Mouse (Mus musculus) kidney, adult 2 months (tissue): ENCODE results near the gene Gm4491.

Source experiments
- CTCF ChIP-seq: fragments of 200-500 bp; conservative IDR thresholded peaks from 2 replicates; pipeline ENCODE4 v1.5.1; 2011; ENCODE audit warnings: low read depth, mild to moderate bottlenecking, control low read depth, low read length, moderate library complexity, mixed read lengths; ENCODE audit not compliant: insufficient read depth, insufficient read length
- POLR2A ChIP-seq: fragments of 200-500 bp; IDR thresholded peaks from one replicate; pipeline ENCODE4 v1.6.1; 2011; ENCODE audit warnings: low read depth, low read length, control low read depth

GRCm38 (mm10) chr14:57090001-57090400 lies 25.7 kb downstream of the Gm4491 start:
- TF ChIP-seq CTCF (no peak), POLR2A (no peak)
